Mouse (Mus musculus): ENCODE measurements around the gene Foxred1. TPM values are rescaled to one million over a fixed set of nuclear protein-coding genes. Genes with fewer than 3 reads are reported as not detected.

Gene Foxred1
- 36.3 and 39.8 TPM in 2 replicates for total RNA-seq (2014; rRNA removed)
- polyA plus RNA-seq (2015; fragmentation: Nextera tagmentation; extraction: Ambion mirVana): 46.5 and 47.0 TPM in 2 replicates

GRCm38 (mm10) chr9:35210542-35211474, at the start of gene Foxred1:
Gene Foxred1 (minus strand): TSS chr9:35211055.
- H3K36me3 ChIP-seq (ENCODE audit: insufficient read depth, low read length): peaks cover 31% of the 10 kb centered on the region

GRCm38 (mm10) chr9:35257365-35257764, 46.5 kb upstream of the Foxred1 start:
- Histone ChIP-seq H3K4me1 (ENCODE audit: insufficient read depth, low read length) (no peaks in the 10 kb centered on the region), H3K4me3 (ENCODE audit: low read depth, low read length) (no peak overlapping the region), H3K4me2 (ENCODE audit: low read depth, low read length, poor library complexity, severe bottlenecking) (no peak overlapping the region), H3K27ac (ENCODE audit: low read depth, low read length) (no peak overlapping the region), H3K36me3 (ENCODE audit: insufficient read depth, low read length) (no peaks in the 10 kb centered on the region), H3K9ac (replicated peaks; ENCODE audit: low read length, poor library complexity, severe bottlenecking) (no peak overlapping the region), H3K27me3 (ENCODE audit: insufficient read depth, low read length) (no peaks in the 10 kb centered on the region), H3K9me3 (ENCODE audit: low read length) (no peaks in the 10 kb centered on the region)
- ATAC-seq (ENCODE audit: low FRiP score): no peak
- no peak for TF ChIP-seq CTCF (IDR thresholded peaks at IDR 0.05)
- 96% methylated on average over 7 of the region's 7 CpGs for WGBS
- no peak for DNase-seq (ENCODE audit: low spot score)

More at GRCm38 (mm10) chr9:35210542-35211474, at the start of gene Foxred1:
- peak within 1 kb of the TSS; percentile 90 for H3K27ac ChIP-seq (ENCODE audit: low read depth, low read length)
- DNase-seq (ENCODE audit: low spot score): peak; percentile 100
- H3K4me3 ChIP-seq (ENCODE audit: low read depth, low read length): peak within 1 kb of the TSS; percentile 86
- no peaks in the 10 kb centered on the region for H3K27me3 ChIP-seq (ENCODE audit: insufficient read depth, low read length)
- 1% methylated on average over 71 of the region's 72 CpGs for WGBS
- peak; percentile 100 for ATAC-seq (ENCODE audit: low FRiP score)
- peak within 1 kb of the TSS; percentile 90 for H3K4me2 ChIP-seq (ENCODE audit: low read depth, low read length, poor library complexity, severe bottlenecking)
- no peaks in the 10 kb centered on the region for H3K9me3 ChIP-seq (ENCODE audit: low read length)
- H3K9ac ChIP-seq (replicated peaks; ENCODE audit: low read length, poor library complexity, severe bottlenecking): peak within 1 kb of the TSS; percentile 81
- H3K4me1 ChIP-seq (ENCODE audit: insufficient read depth, low read length): peaks cover 14% of the 10 kb centered on the region; the same call in 1 of the 2 replicates
- no peak for TF ChIP-seq CTCF (IDR thresholded peaks at IDR 0.05)

GRCm38 (mm10) chr9:35249476-35249875, 38.6 kb upstream of the Foxred1 start:
- no peaks in the 10 kb centered on the region for H3K9me3 ChIP-seq (ENCODE audit: low read length)
- H3K27me3 ChIP-seq (ENCODE audit: insufficient read depth, low read length): no peaks in the 10 kb centered on the region
- H3K36me3 ChIP-seq (ENCODE audit: insufficient read depth, low read length): no peaks in the 10 kb centered on the region
- no peaks in the 10 kb centered on the region for H3K4me1 ChIP-seq (ENCODE audit: insufficient read depth, low read length)
- no peak overlapping the region for H3K4me3 ChIP-seq (ENCODE audit: low read depth, low read length)
- no peak for TF ChIP-seq CTCF (IDR thresholded peaks at IDR 0.05)
- H3K4me2 ChIP-seq (ENCODE audit: low read depth, low read length, poor library complexity, severe bottlenecking): no peak overlapping the region
- H3K9ac ChIP-seq (replicated peaks; ENCODE audit: low read length, poor library complexity, severe bottlenecking): no peak overlapping the region
- DNase-seq (ENCODE audit: low spot score) (peak; percentile 15), ATAC-seq (ENCODE audit: low FRiP score) (no peak)
- no peak overlapping the region for H3K27ac ChIP-seq (ENCODE audit: low read depth, low read length)

- 100% methylated on average over 2 of the region's 2 CpGs for WGBS
These were observed 36.5 kb upstream of the Foxred1 start for GRCm38 (mm10) chr9:35247405-35247804.

GRCm38 (mm10) chr9:35239734-35240133, 28.9 kb upstream of the Foxred1 start:
- no peak for DNase-seq (ENCODE audit: low spot score)
- Histone ChIP-seq H3K4me2 (ENCODE audit: low read depth, low read length, poor library complexity, severe bottlenecking) (no peak overlapping the region), H3K27me3 (ENCODE audit: insufficient read depth, low read length) (no peaks in the 10 kb centered on the region), H3K9ac (replicated peaks; ENCODE audit: low read length, poor library complexity, severe bottlenecking) (no peak overlapping the region), H3K4me3 (ENCODE audit: low read depth, low read length) (no peak overlapping the region), H3K27ac (ENCODE audit: low read depth, low read length) (no peak overlapping the region), H3K9me3 (ENCODE audit: low read length) (no peaks in the 10 kb centered on the region), H3K4me1 (ENCODE audit: insufficient read depth, low read length) (no peaks in the 10 kb centered on the region), H3K36me3 (ENCODE audit: insufficient read depth, low read length) (peaks cover 4% of the 10 kb centered on the region; the same call in 1 of the 2 replicates)
- WGBS: 67% methylated on average over 1 of the region's 1 CpGs
- peak; percentile 32 for TF ChIP-seq CTCF (IDR thresholded peaks at IDR 0.05)
- no peak for ATAC-seq (ENCODE audit: low FRiP score)

More at GRCm38 (mm10) chr9:35247405-35247804, 36.5 kb upstream of the Foxred1 start:
- Histone ChIP-seq H3K27me3 (ENCODE audit: insufficient read depth, low read length) (no peaks in the 10 kb centered on the region), H3K27ac (ENCODE audit: low read depth, low read length) (no peak overlapping the region), H3K36me3 (ENCODE audit: insufficient read depth, low read length) (no peaks in the 10 kb centered on the region), H3K4me1 (ENCODE audit: insufficient read depth, low read length) (no peaks in the 10 kb centered on the region), H3K9me3 (ENCODE audit: low read length) (no peaks in the 10 kb centered on the region), H3K4me3 (ENCODE audit: low read depth, low read length) (no peak overlapping the region), H3K9ac (replicated peaks; ENCODE audit: low read length, poor library complexity, severe bottlenecking) (no peak overlapping the region), H3K4me2 (ENCODE audit: low read depth, low read length, poor library complexity, severe bottlenecking) (no peak overlapping the region)
- DNase-seq (ENCODE audit: low spot score): no peak
- TF ChIP-seq CTCF (IDR thresholded peaks at IDR 0.05): no peak
- ATAC-seq (ENCODE audit: low FRiP score): no peak

All from midbrain, postnatal 0 days (tissue).